Mouse (Mus musculus) C2C12 (cell line): ENCODE measurements at regions not wholly inside any gene's neighbourhood (a gene's known extent, or its start where the extent isn't known, plus 50 kb on each side); places are given as distances from the start of the nearest gene placed in this dataset.
"Not testable (repeated sequence)": the region's sequence is repeated elsewhere in the genome, so short reads cannot be mapped to it uniquely, and the experiment has no call there.

Experiments
- H3K27me3 ChIP-seq: one replicate; pipeline ENCODE4 v1.6.1; 2011; ENCODE audit not compliant: control insufficient read depth, insufficient read depth, insufficient read length
- H3K36me3 ChIP-seq: one replicate; pipeline ENCODE4 v1.6.1; 2011; ENCODE audit not compliant: control insufficient read depth, insufficient read depth
- H3K4me3 ChIP-seq: one replicate; pipeline ENCODE4 v1.5.1; 2011; ENCODE audit warnings: mild to moderate bottlenecking, control low read depth; ENCODE audit not compliant: poor library complexity, insufficient read depth, severe bottlenecking
- H3K79me2 ChIP-seq: one replicate; pipeline ENCODE4 v1.6.1; 2011; ENCODE audit not compliant: control insufficient read depth, insufficient read depth
- H3K79me3 ChIP-seq: one replicate; pipeline ENCODE4 v1.6.1; 2011; ENCODE audit warnings: low read depth, control low read depth
- H3ac ChIP-seq: one replicate; pipeline ENCODE3; 2011; ENCODE audit warnings: low read depth; ENCODE audit not compliant: control insufficient read depth, insufficient read length
- CEBPB ChIP-seq: IDR thresholded peaks from one replicate; pipeline ENCODE4 v1.6.1; 2011; ENCODE audit warnings: low read depth, mild to moderate bottlenecking, control low read depth, moderate library complexity
- CTCF ChIP-seq: IDR thresholded peaks from one replicate; pipeline ENCODE4 v1.5.1; 2011; ENCODE audit not compliant: control insufficient read depth, insufficient read depth, insufficient read length
- FOSL1 ChIP-seq: IDR thresholded peaks from one replicate; pipeline ENCODE4 v1.8.0; 2011; ENCODE audit warnings: mild to moderate bottlenecking, low read length; ENCODE audit not compliant: poor library complexity, insufficient read depth, severe bottlenecking
- MAX ChIP-seq: IDR thresholded peaks from one replicate; pipeline ENCODE4 v1.6.1; 2011; ENCODE audit warnings: mild to moderate bottlenecking, control low read depth
- MYOD1 ChIP-seq: IDR thresholded peaks from one replicate; pipeline ENCODE4 v1.6.1; 2011; ENCODE audit warnings: low read depth; ENCODE audit not compliant: control insufficient read depth, insufficient read length
- MYOG ChIP-seq: IDR thresholded peaks from one replicate; pipeline ENCODE4 v1.6.1; 2011; ENCODE audit not compliant: control insufficient read depth, insufficient read length; ENCODE audit errors: extremely low read depth
- USF1 ChIP-seq: IDR thresholded peaks from one replicate; pipeline ENCODE4 v1.6.1; 2011; ENCODE audit warnings: low read depth, mild to moderate bottlenecking, control low read depth, moderate library complexity

- Histone ChIP-seq H3K4me3 (no peak overlapping the region), H3K79me3 (no peaks in the 10 kb centered on the region), H3K79me2 (no peaks in the 10 kb centered on the region), H3ac (no peak overlapping the region), H3K36me3 (no peaks in the 10 kb centered on the region), H3K27me3 (peaks cover 22% of the 10 kb centered on the region)
- TF ChIP-seq CEBPB (no peak), FOSL1 (no peak), MYOG (no peak), MAX (no peak), USF1 (no peak), CTCF (no peak), MYOD1 (no peak)
These were observed 122.5 kb upstream of the Dapk1 start for GRCm38 (mm10) chr13:60479043-60479861.

GRCm38 (mm10) chr13:60479862-60480730 lies 121.7 kb upstream of the Dapk1 start:
- no peaks in the 10 kb centered on the region for H3K79me3 ChIP-seq
- H3K36me3 ChIP-seq = no peaks in the 10 kb centered on the region
- H3K4me3 ChIP-seq = no peak overlapping the region
- no peaks in the 10 kb centered on the region for H3K79me2 ChIP-seq
- no peak overlapping the region for H3ac ChIP-seq
- H3K27me3 ChIP-seq = peaks cover 28% of the 10 kb centered on the region
- TF ChIP-seq MAX = no peak
- no peak for TF ChIP-seq FOSL1
- TF ChIP-seq MYOD1 = no peak
- TF ChIP-seq CTCF = no peak
- no peak for TF ChIP-seq USF1
- TF ChIP-seq MYOG = no peak

GRCm38 (mm10) chr13:60480731-60481431 lies 120.9 kb upstream of the Dapk1 start:
- peaks cover 27% of the 10 kb centered on the region for H3K27me3 ChIP-seq
- no peak overlapping the region for H3K4me3 ChIP-seq
- no peaks in the 10 kb centered on the region for H3K79me2 ChIP-seq
- no peak overlapping the region for H3ac ChIP-seq
- H3K79me3 ChIP-seq = no peaks in the 10 kb centered on the region
- no peak for TF ChIP-seq MAX
- TF ChIP-seq MYOD1 = no peak
- TF ChIP-seq CTCF = no peak
- TF ChIP-seq FOSL1 = no peak
- no peak for TF ChIP-seq MYOG
- TF ChIP-seq USF1 = no peak
- no peak for TF ChIP-seq CEBPB
- no peaks in the 10 kb centered on the region for H3K36me3 ChIP-seq

- H3ac ChIP-seq, H3K36me3 ChIP-seq: not testable (repeated sequence)
- peaks cover 21% of the 10 kb centered on the region for H3K27me3 ChIP-seq
These were observed 120.3 kb upstream of the Dapk1 start for GRCm38 (mm10) chr13:60481451-60481850.

GRCm38 (mm10) chr13:60481946-60482345 lies 119.8 kb upstream of the Dapk1 start:
- TF ChIP-seq CTCF (no peak), MYOG (no peak), MYOD1 (no peak), USF1 (no peak), MAX (no peak), CEBPB (no peak), FOSL1 (no peak)
- Histone ChIP-seq H3K36me3 (no peaks in the 10 kb centered on the region), H3K79me3 (no peaks in the 10 kb centered on the region), H3K79me2 (no peaks in the 10 kb centered on the region), H3ac (no peak overlapping the region), H3K4me3 (no peak overlapping the region), H3K27me3 (peaks cover 16% of the 10 kb centered on the region)

More at GRCm38 (mm10) chr13:60481451-60481850, 120.3 kb upstream of the Dapk1 start:
- not testable (repeated sequence) for H3K79me2 ChIP-seq, H3K79me3 ChIP-seq, H3K4me3 ChIP-seq
